Mouse (Mus musculus) testis, adult 2 months (tissue): ENCODE data around the gene Kcnq1.

Experiments used
- CTCF ChIP-seq: fragments of 200-500 bp; IDR thresholded peaks from 2 replicates; pipeline ENCODE4 v1.5.1; 2012; ENCODE audit warnings: low read depth, mild to moderate bottlenecking, inconsistent platforms, low read length, moderate library complexity; ENCODE audit not compliant: control insufficient read depth, insufficient read depth, insufficient replicate concordance
- POLR2A ChIP-seq: fragments of 200-500 bp; IDR thresholded peaks from 2 replicates; pipeline ENCODE4 v1.6.1; 2012; ENCODE audit warnings: low read depth, mild to moderate bottlenecking, inconsistent platforms, low read length, moderate library complexity; ENCODE audit not compliant: control insufficient read depth

DNA sequence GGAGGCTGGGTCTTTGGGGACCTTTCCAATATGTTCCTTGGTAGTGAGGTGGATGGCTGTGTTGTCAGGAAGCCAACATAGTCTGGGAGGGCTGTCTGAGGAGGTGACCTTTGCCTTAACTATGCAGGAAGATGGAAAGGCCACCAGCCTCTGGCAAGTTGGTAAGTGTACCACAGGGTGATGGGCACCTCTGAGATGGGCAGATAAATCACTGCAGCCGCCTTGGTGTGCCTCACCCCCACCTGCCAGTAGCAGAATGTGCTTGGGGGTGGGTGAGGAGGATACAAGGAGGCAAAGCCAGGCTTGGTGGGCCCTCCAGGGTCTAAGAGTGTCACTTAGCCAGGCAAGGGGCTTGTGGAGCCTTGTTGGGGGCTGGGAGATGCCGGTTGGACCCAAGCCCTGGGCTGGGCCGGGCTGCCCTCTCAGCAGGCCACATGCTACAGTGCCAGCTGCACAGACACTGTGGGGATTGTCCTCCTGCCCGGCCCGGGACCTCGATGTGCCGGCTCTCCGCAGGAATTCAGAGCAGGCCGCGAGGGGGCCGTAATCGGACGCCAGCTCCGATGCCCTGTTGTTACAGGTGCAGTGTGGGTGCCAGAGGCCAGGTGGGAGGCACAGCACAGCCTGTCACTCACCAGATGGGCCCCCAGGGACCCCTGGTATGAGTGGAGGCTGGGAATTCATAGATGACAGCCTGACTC lies 223.1 kb downstream of the Kcnq1 start:
- TF ChIP-seq CTCF (no peak), POLR2A (no peak)
